Mouse (Mus musculus) heart, adult 2 months (tissue): ENCODE results near the gene Gtf2h1.

Experiments
- CTCF ChIP-seq: fragments of 200-600 bp; IDR thresholded peaks from 2 replicates; pipeline ENCODE4 v1.8.1; 2022; ENCODE audit warnings: antibody characterized with exemption, mild to moderate bottlenecking, moderate library complexity
- EP300 ChIP-seq: fragments of 200-500 bp; IDR thresholded peaks from 2 replicates; pipeline ENCODE4 v1.6.1; 2011; ENCODE audit warnings: low read depth, low read length, control low read depth; ENCODE audit not compliant: insufficient read depth
- POLR2A ChIP-seq: fragments of 200-500 bp; IDR thresholded peaks from 2 replicates; pipeline ENCODE4 v1.6.1; 2011; ENCODE audit warnings: mild to moderate bottlenecking, low read depth, low read length, control low read depth; ENCODE audit not compliant: insufficient read depth

GRCm38 (mm10) chr7:46855866-46856560, 60.1 kb downstream of the Gtf2h1 start:
- TF ChIP-seq CTCF (peak; percentile 27; the same call in 1 of the 2 replicates), EP300 (no peak), POLR2A (no peak)
